Mouse (Mus musculus) v-Abl transformed pro-B cells (cell line): Measurements from ENCODE around the gene Romo1.
"Not testable (repeated sequence)": the region's sequence is repeated elsewhere in the genome, so short reads cannot be mapped to it uniquely, and the experiment has no call there.

Source experiments
- in situ Hi-C, 2 experiments: fragments of 400-800 bp; cut with MboI; formaldehyde crosslinking; loops; one replicate each; pipeline ENCODE4 v1.15.1; 2025; ENCODE audit not compliant: unreplicated experiment in 2 of 2

Romo1 gene

GRCm38 (mm10) chr2:156143953-156144724 lies at the start of gene Romo1, which contains the start of gene Nfs1:
TSS of gene Romo1 (plus strand) at chr2:156144039.
TSS of gene Nfs1 (minus strand) at chr2:156144186.
- in situ Hi-C loops = loop anchor here in 1 of 2 experiments (5.0 kb wide), 1 partner anchor 177 kb away; no protein-coding TSS in a partner anchor

DNA sequence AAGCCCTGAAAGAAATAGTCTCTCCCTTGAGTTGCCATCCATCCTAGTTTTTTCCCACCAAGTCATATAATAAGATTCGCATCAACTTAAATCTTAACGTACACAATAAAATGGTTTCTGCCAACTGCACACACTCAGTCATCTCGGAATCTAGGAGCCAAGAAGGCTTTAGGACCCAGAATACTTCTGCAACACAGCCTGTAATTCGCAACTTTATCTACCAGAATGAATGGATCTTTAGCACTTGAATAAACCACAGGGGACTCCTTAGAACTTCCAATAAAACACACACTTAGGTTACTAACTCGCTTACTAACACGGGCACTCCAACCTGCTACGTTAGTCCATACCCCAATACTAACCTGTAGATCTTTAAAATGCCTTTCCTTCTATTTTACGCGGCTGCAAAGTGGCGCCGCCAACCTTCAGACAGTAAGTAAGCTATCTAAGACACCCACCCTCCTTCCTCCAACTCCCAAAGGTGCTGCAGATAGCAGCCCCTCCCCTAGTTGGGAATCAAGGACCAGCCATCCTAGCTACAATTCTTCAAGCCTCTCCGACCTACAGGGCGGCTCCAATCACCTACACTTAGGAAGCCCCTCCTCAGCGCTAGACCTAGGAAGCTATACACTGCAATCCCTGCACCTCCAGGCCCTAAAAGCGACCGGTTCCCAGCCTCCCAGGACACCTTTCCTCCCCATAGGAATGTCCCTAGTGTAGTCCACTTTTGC lies 33.0 kb upstream of the Romo1 start:
- in situ Hi-C loops = no loop called here

DNA sequence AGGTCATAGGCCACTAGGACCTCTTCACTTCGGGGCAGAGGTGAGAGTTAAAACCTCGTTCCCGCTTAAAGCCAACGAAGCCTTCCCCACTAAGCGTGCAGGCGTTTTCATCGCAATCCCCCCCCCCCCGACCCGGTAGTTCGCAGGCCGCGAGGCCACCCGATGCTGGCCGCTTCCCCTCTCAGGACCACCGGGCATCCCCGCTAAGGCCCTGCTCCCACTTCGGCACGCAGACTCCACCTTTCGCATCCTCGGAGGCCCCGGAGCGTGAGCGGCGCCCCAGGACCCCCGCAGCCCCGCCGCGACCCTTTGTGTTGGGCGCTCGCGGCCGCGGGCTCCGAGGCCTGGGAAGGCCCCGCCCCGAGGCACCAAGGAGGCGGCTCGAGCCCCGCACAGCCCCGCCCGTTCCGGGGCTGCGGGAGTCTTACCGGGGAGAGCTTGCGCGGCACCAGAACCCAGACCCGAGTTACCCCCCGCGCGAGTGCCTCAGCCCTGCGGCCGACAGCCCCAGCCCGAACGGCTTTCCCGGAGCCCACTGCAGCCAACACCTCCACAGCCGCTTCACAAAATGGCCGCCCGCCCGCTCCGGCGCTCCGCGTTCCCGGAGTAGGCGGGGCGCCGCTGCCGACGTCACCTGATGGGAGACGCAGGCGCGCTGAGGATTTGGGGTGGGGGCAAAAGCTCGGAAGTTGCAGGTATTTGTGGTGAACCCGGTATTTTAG lies 32.3 kb upstream of the Romo1 start, which contains the start of the genes Cpne1 and Rbm12:
TSS of gene Cpne1 (minus strand) at position 608 of the 722 bp plus-strand sequence.
TSS of gene Rbm12 (minus strand) at position 621 of the 722 bp plus-strand sequence.
- in situ Hi-C loops = no loop called here

- in situ Hi-C loops = not testable (repeated sequence)
These were observed 31.8 kb upstream of the Romo1 start for GRCm38 (mm10) chr2:156112080-156112423.

DNA sequence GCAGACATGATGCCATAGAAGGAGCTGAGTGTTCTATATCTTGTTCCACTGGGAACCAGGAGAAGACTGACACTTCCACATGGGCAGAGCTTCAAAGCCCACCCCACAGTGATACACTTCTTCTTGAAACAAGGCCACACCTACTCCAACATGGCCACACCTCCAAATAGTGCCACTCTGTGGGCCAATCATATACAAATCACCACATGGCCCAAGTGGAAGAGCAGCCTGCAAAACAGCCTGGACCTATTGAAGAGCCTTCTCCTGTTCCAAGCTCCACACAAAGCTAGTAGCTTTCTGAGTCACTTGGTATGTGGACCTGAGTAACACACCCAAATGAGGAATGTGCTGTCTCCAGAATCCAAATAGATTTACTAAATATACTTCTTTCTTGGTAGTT lies 24.3 kb upstream of the Romo1 start:
- in situ Hi-C loops = no loop called here

DNA sequence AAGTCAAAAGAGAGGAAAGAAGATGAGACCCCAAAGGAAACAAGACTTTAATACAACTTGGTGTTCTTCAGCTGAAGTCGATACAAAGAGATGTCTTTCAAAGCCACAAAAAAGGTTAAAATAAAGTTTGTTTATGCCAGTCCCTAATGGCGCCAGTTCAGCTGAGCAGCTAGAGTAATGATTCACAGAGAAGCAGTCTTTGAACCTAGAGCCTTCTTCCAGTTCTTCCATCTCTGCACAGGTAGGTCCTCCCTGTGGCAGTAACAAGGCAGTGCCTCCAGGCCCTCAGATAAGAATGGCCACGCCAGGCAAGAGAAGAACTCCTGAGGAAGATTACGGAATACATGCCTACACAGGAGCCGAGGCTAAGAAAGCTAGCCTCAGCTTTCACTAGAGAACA lies 20.1 kb upstream of the Romo1 start:
- in situ Hi-C loops = no loop called here

DNA sequence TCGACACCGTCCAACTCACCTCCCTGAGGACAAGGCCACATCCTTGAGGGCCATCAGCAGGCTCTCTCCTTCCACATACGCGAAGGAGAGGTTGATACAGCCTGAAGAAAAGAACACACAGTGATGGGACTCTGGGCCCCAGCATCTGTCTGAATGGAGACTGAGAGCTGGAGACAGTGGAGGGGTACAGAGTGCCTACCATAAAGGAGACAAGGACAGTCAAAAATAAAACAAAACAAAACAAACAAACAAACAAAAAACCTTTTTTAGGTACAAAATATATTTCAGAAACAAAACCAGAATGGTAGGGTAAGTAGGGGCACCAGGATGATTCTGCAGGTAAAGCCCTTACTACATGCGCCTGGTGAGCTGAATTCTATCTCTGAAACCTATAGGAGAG lies 16.8 kb upstream of the Romo1 start, which contains the start of gene Gm28036:
TSS of gene Gm28036 (minus strand) at position 101 of the 400 bp plus-strand sequence.
- in situ Hi-C loops = no loop called here

- in situ Hi-C loops = loop anchor here (5.0 to 10.0 kb wide), 3 partner anchors 172 to 289 kb away; no protein-coding TSS in a partner anchor
These were observed 9.7 kb upstream of the Romo1 start for GRCm38 (mm10) chr2:156134161-156134560.

DNA sequence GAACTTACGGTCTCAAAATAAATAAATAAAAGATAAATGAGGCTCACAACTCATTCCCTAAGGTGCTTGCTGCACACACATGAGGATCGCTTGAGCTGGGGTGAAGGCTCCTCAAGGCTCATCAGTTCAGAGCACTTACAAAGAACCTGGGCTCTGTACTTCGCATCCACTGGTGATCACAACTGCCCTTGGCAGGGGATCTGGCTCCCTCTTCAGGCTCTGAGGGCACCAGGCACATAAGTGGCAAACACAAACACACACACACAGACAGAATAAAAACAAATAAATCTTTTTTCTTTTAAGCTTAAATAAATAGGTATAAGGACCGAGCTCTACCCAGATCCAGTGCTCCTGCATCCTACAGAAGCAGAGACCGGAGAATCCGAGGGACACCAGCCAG lies 8.1 kb upstream of the Romo1 start:
- in situ Hi-C loops = loop anchor here in 1 of 2 experiments (10.0 kb wide), 1 partner anchor 291 kb away; no protein-coding TSS in a partner anchor

GRCm38 (mm10) chr2:156142820-156143219 lies 1.0 kb upstream of the Romo1 start:
- in situ Hi-C loops = loop anchor here in 1 of 2 experiments (5.0 kb wide), 1 partner anchor 176 kb away; no protein-coding TSS in a partner anchor

DNA sequence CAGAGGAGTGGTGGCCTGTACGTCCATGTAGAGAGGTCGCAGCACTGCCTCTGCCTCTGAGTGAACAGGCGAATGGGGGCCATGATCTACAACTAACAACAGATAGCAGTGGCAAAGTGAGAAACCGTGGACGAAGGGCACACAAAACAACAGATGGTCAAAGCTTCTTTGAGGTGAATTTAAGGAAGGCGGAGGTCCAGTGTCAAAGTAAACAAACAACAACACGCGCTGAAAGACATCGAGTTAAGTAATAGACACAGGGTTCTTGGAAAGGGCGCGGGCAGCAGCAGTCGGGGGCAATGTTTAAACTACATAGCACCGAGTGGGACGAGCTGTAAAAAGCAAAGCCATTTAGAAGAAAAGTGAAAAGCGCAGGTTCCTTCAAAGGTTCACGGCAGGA lies 472 bp upstream of the Romo1 start:
- in situ Hi-C loops = loop anchor here in 1 of 2 experiments (5.0 kb wide), 1 partner anchor 176 kb away; no protein-coding TSS in a partner anchor

DNA sequence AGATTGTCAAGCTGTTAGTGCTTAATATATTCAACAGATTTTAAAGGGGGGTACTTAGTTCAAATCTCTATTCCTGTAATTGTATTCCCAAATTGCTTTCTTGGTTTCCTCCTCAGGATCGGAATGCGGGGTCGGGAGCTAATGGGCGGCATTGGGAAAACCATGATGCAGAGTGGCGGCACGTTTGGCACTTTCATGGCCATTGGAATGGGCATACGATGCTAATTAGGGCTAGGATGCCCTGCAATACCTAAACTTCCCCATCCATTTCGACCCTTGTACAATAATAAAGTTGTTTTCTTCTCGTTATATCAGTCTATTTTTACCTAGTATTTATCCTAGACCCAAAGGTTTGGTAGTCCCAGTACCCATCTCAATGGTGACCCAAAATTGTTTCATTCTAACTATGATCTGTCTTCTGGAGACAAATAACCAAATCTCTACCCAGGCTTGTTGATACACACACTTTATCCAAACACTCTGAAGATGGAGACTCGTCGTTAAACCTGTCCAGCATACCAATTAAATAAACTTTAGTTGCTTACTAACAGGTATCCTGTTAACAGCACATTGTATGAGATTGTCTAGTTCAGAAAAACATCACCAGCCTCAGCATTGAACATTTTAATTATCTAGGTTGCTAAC lies 1.8 kb downstream of the Romo1 start:
- in situ Hi-C loops = loop anchor here in 1 of 2 experiments (5.0 kb wide), 1 partner anchor 37 kb away; the partner anchor contains the start of gene Rbm39

GRCm38 (mm10) chr2:156146272-156146989 lies 2.6 kb downstream of the Romo1 start:
- in situ Hi-C loops = loop anchor here in 1 of 2 experiments (5.0 kb wide), 1 partner anchor 36 kb away; the partner anchor contains the start of gene Rbm39

- in situ Hi-C loops = loop anchor here in 1 of 2 experiments (5.0 kb wide), 1 partner anchor 35 kb away; the partner anchor contains the start of gene Rbm39
These were observed 3.6 kb downstream of the Romo1 start for GRCm38 (mm10) chr2:156147316-156147915.

DNA sequence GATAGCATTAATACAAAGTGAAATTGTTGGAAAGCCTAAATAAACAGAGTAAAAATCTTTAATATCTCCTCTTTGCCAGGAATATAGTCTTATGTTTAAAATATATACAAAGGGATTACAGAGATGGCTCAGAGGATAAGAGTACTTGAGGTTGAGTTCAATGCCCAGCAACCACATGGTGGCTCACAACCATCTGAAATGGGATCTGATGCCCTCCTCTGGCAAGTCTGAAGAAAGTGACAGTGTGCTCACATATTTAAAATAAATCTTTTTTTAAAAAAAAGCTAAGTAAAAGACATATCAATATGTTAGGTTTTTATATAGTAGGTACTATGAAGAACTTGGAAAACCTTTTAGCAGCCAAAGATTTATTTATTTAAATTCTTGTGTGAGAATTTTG lies 7.7 kb downstream of the Romo1 start:
- in situ Hi-C loops = loop anchor here in 1 of 2 experiments (25.0 kb wide), 1 partner anchor 964 kb away; no protein-coding TSS in a partner anchor

DNA sequence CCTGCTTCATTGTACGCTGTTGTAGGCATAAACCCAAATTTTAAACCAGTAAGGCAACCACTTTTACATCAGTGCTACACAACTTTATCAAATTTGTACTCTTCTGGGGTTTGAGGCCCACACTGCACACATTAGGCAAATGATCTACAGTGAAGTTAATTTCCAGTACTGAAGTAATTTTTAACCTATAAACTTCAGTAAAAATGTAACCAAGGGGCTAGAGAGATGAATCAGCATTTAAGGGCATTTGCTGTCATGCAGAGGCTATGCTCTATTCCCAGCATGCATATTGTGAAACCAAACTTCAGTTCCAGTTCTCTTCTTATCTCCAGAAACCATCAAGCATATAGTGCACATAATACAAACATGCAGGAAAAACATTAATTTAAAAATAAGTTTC lies 21.6 kb downstream of the Romo1 start:
- in situ Hi-C loops = loop anchor here (10.0 to 25.0 kb wide), 3 partner anchors 89 to 978 kb away; no protein-coding TSS in a partner anchor

DNA sequence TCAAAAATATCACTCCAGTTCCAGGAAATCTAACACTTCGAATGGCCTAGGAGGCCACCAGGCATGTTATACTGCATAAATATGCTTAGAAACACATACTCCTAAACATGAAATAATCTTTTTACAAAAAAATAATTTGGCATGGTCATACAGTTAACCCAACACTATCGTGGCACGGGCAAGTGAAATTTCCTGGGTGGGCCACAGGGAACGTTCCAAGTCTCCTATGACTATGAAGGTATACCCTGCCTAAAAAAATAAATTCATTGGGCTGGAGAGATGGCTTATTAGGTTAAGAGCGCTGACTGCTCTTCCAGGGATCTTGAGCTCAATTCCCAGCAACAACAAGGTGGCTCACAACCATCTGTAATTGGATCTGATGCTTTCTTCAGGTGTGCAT lies 22.7 kb downstream of the Romo1 start:
- in situ Hi-C loops = loop anchor here (10.0 to 25.0 kb wide), 3 partner anchors 88 to 979 kb away; no protein-coding TSS in a partner anchor

DNA sequence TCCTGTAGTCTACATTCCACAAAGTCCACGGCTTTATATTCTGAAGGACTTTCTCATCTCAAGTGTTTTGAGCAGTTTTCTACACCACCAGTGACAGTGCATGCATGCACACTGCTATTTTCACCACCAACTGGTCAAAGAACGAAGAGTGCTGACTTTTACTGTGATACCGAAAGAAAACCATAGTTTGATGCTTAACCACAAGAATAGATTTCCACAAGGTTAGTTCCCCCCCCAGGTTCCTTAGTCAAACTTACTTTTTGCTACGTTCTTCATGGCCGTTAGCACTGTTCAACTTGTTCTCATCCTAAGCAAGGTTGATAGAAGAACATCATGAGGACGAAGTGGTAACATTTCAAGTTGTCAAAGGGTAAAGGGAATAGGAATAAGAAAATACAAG lies 33.2 kb downstream of the Romo1 start:
- in situ Hi-C loops = no loop called here
